Mouse (Mus musculus) embryo, embryonic 11 days (tissue): ENCODE results near the gene Tmem132d.

ENCODE experiments used
- DNase-seq: peaks from one replicate; pipeline ENCODE4 v3.0.0-alpha.2; 2015

Gene Tmem132d

GRCm38 (mm10) chr5:128204685-128205320, 228.1 kb downstream of the Tmem132d start:
- DNase-seq: peak; percentile 5

GRCm38 (mm10) chr5:128203879-128204581, 228.8 kb downstream of the Tmem132d start:
- peak; percentile 33 for DNase-seq

GRCm38 (mm10) chr5:128194106-128194505, 238.8 kb downstream of the Tmem132d start:
- DNase-seq: no peak

GRCm38 (mm10) chr5:128192485-128193055, 240.3 kb downstream of the Tmem132d start:
- DNase-seq: no peak

GRCm38 (mm10) chr5:128191710-128192109, 241.2 kb downstream of the Tmem132d start:
- no peak for DNase-seq

GRCm38 (mm10) chr5:128190243-128190820, 242.5 kb downstream of the Tmem132d start:
- peak; percentile 17 for DNase-seq

- DNase-seq: no peak
Observed at GRCm38 (mm10) chr5:128176234-128176633, 256.6 kb downstream of the Tmem132d start.

GRCm38 (mm10) chr5:128158901-128159675, 273.8 kb downstream of the Tmem132d start:
- no peak for DNase-seq

GRCm38 (mm10) chr5:128151461-128151860, 281.4 kb downstream of the Tmem132d start:
- no peak for DNase-seq

- no peak for DNase-seq
Observed at GRCm38 (mm10) chr5:128146901-128147645, 285.8 kb downstream of the Tmem132d start.

GRCm38 (mm10) chr5:128144799-128145198, 288.1 kb downstream of the Tmem132d start:
- no peak for DNase-seq

- no peak for DNase-seq
Observed at GRCm38 (mm10) chr5:128136818-128137217, 296.1 kb downstream of the Tmem132d start.

GRCm38 (mm10) chr5:128122656-128123055, 310.2 kb downstream of the Tmem132d start:
- no peak for DNase-seq

- no peak for DNase-seq
Observed at GRCm38 (mm10) chr5:128119171-128119570, 313.7 kb downstream of the Tmem132d start.

GRCm38 (mm10) chr5:128113107-128113506, 319.8 kb downstream of the Tmem132d start:
- DNase-seq: no peak

- DNase-seq: no peak
Observed at GRCm38 (mm10) chr5:128112518-128112917, 320.4 kb downstream of the Tmem132d start.

- no peak for DNase-seq
Observed at GRCm38 (mm10) chr5:128111664-128112063, 321.2 kb downstream of the Tmem132d start.

GRCm38 (mm10) chr5:128102556-128102955, 330.3 kb downstream of the Tmem132d start:
- DNase-seq: no peak

- DNase-seq: no peak
Observed at GRCm38 (mm10) chr5:128100331-128100730, 332.5 kb downstream of the Tmem132d start.

- no peak for DNase-seq
Observed at GRCm38 (mm10) chr5:128099439-128099838, 333.4 kb downstream of the Tmem132d start.

GRCm38 (mm10) chr5:128090578-128090977, 342.3 kb downstream of the Tmem132d start:
- no peak for DNase-seq

GRCm38 (mm10) chr5:128075456-128075855, 357.4 kb downstream of the Tmem132d start:
- no peak for DNase-seq
